Mouse (Mus musculus): ENCODE measurements around the gene Nptn. TPM values are rescaled to one million over a fixed set of nuclear protein-coding genes. Genes with fewer than 3 reads are reported as not detected.

Nptn gene
- 99.1 and 110 TPM in 2 replicates for polyA plus RNA-seq (2015; fragmentation: Nextera tagmentation; extraction: Ambion mirVana)

GRCm38 (mm10) chr9:58581958-58582540 is at the start of gene Nptn:
Gene Nptn, plus strand, starts transcription at chr9:58582240.
- peak; percentile 99 for ATAC-seq
- WGBS = under 1% methylated on average over 37 of the region's 56 CpGs
- peak within 1 kb of the TSS; percentile 91 for H3K4me3 ChIP-seq (replicated peaks)

DNA sequence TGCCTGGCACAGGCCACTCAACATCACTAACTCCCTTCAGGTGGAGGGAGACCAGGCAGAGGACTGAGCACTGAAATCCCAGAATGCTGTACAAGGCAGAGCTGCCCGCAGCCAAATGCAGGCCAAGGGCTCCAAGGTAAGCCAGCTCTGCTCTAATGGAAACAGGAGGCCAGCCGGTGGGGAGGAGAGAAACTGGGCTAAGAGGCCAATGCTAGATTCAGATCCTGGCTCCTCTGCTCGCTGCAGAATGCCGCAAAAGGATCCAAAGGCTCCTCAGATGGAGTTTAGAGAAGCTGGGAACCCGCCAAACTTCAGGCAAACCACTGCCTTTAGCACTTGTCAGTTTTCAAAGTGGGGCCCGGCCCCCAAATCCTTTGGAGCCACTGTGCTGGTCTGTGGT is 48.7 kb upstream of the Nptn start:
- no peak overlapping the region for H3K9ac ChIP-seq (replicated peaks)
- 92% methylated on average over 6 of the region's 6 CpGs for WGBS
- no peaks in the 10 kb centered on the region for H3K9me3 ChIP-seq
- H3K4me3 ChIP-seq (replicated peaks) = no peak overlapping the region
- peaks cover 42% of the 10 kb centered on the region for H3K36me3 ChIP-seq
- no peaks in the 10 kb centered on the region for H3K4me1 ChIP-seq (replicated peaks)
- no peaks in the 10 kb centered on the region for H3K27me3 ChIP-seq
- H3K4me2 ChIP-seq (replicated peaks) = no peak overlapping the region
- H3K27ac ChIP-seq = no peak overlapping the region
- no peak for ATAC-seq

More at GRCm38 (mm10) chr9:58581958-58582540, at the start of gene Nptn:
- Histone ChIP-seq H3K4me1 (replicated peaks) (peaks cover 21% of the 10 kb centered on the region), H3K9me3 (no peaks in the 10 kb centered on the region), H3K9ac (replicated peaks) (peak within 1 kb of the TSS; percentile 98), H3K27ac (peak within 1 kb of the TSS; percentile 99), H3K27me3 (no peaks in the 10 kb centered on the region), H3K36me3 (no peaks in the 10 kb centered on the region), H3K4me2 (replicated peaks) (peak within 1 kb of the TSS; percentile 80)

GRCm38 (mm10) chr9:58534766-58535165 is 47.3 kb upstream of the Nptn start:
- Histone ChIP-seq H3K4me3 (replicated peaks) (no peak overlapping the region), H3K9me3 (no peaks in the 10 kb centered on the region), H3K27ac (no peak overlapping the region), H3K27me3 (no peaks in the 10 kb centered on the region), H3K4me2 (replicated peaks) (no peak overlapping the region), H3K9ac (replicated peaks) (no peak overlapping the region), H3K4me1 (replicated peaks) (no peaks in the 10 kb centered on the region), H3K36me3 (peaks cover 36% of the 10 kb centered on the region)
- ATAC-seq = peak; percentile 25; the same call in 1 of the 2 replicates
- 37% methylated on average over 1 of the region's 1 CpGs for WGBS

DNA sequence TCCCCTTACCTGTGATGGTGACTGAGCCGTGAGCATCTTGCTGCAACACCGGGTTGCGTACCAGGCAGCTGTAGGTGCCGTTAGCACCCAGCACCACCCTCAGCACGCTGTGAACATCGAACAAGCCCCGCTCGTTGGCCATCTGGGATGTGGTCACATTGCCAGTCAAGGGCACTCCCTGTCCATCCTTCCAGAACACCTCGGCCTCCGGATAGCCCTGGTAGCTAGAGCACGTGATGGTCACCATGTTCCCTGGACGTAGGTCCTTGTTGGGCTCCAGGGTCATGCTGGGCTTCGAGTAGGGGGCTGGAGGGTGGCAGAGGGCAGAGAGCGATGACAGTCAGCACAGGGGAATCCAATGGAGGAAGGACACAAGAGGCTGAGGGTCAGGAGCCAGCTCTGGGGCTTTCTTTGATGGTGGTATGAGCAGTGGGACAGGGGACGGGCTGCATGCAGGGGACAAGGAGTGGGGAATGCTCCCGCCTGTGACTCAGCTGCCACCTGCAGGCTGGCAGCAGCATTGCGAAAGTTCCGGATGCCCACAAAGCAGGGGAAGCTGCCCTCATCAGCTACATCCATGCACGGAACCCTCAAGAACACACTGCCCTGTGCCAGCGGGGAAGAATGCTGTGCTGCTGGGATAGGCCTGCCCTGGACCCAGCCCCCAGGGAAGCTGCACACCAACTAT is 46.4 kb upstream of the Nptn start:
- Histone ChIP-seq H3K9me3 (no peaks in the 10 kb centered on the region), H3K36me3 (peaks cover 34% of the 10 kb centered on the region), H3K27me3 (no peaks in the 10 kb centered on the region), H3K4me2 (replicated peaks) (no peak overlapping the region), H3K9ac (replicated peaks) (no peak overlapping the region), H3K27ac (no peak overlapping the region), H3K4me3 (replicated peaks) (no peak overlapping the region), H3K4me1 (replicated peaks) (no peaks in the 10 kb centered on the region)
- peak; percentile 73 for ATAC-seq
- 76% methylated on average over 20 of the region's 20 CpGs for WGBS

GRCm38 (mm10) chr9:58537774-58538173 is 44.3 kb upstream of the Nptn start:
- Histone ChIP-seq H3K36me3 (peaks cover 33% of the 10 kb centered on the region), H3K4me1 (replicated peaks) (peaks cover 7% of the 10 kb centered on the region), H3K9me3 (no peaks in the 10 kb centered on the region), H3K4me3 (replicated peaks) (no peak overlapping the region), H3K27me3 (no peaks in the 10 kb centered on the region), H3K27ac (no peak overlapping the region), H3K4me2 (replicated peaks) (no peak overlapping the region), H3K9ac (replicated peaks) (no peak overlapping the region)
- 85% methylated on average over 3 of the region's 3 CpGs for WGBS
- ATAC-seq = no peak

DNA sequence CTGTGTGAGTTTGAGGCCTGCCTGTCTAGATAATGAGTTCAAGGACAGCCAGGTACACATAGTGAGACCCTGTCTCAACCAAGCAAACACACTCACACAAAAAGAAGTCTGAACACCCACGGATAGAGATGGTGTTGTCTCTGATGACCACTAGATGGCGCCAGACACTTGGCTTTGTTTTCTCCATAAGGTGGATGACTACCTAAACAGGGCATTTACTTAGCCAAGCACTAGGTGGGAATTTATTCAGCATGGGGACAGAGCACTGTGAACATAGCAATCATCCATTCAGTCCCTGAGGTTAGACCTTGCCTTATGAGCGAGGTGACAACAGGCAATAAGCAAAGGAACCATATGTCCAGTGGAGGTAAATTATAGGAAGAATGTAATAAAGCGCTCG is 42.2 kb upstream of the Nptn start:
- Histone ChIP-seq H3K4me3 (replicated peaks) (no peak overlapping the region), H3K9me3 (no peaks in the 10 kb centered on the region), H3K27me3 (no peaks in the 10 kb centered on the region), H3K4me1 (replicated peaks) (peaks cover 9% of the 10 kb centered on the region), H3K36me3 (peaks cover 27% of the 10 kb centered on the region), H3K9ac (replicated peaks) (no peak overlapping the region), H3K4me2 (replicated peaks) (no peak overlapping the region), H3K27ac (no peak overlapping the region)
- ATAC-seq = peak; percentile 51
- WGBS = 52% methylated on average over 5 of the region's 5 CpGs

DNA sequence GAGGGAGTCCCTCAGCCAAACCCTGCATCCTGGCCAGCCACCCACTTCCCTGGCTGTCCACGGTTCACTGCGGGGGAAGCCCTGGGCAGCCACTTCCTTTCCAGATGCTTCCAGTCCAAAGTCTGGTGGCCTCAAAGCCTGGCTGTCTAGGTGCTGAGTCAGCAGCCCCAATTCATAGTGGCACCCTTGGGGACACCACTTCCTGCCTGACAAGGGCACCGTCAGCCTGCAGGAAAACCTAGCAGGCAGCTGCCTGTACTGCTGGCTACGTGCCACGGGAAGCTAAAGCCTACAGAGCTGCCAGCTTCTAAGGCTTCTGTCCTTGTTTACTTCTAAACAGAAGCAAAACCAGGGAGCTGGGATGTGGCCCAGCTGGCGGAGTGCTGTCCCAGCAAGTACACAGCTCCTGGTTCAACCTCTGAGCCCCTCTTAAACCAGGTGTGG is 40.1 kb upstream of the Nptn start:
- no peak overlapping the region; the same call in 1 of the 2 replicates for H3K9ac ChIP-seq (replicated peaks)
- peak; percentile 35; the same call in 1 of the 2 replicates for ATAC-seq
- no peaks in the 10 kb centered on the region for H3K27me3 ChIP-seq
- 0 out of 2 replicates have a peak overlapping the region, but pooled peaks have one; percentile 12 for H3K27ac ChIP-seq
- H3K9me3 ChIP-seq = no peaks in the 10 kb centered on the region
- H3K4me3 ChIP-seq (replicated peaks) = no peak overlapping the region
- no peak overlapping the region for H3K4me2 ChIP-seq (replicated peaks)
- H3K36me3 ChIP-seq = peaks cover 22% of the 10 kb centered on the region
- H3K4me1 ChIP-seq (replicated peaks) = peaks cover 16% of the 10 kb centered on the region
- 74% methylated on average over 6 of the region's 6 CpGs for WGBS

DNA sequence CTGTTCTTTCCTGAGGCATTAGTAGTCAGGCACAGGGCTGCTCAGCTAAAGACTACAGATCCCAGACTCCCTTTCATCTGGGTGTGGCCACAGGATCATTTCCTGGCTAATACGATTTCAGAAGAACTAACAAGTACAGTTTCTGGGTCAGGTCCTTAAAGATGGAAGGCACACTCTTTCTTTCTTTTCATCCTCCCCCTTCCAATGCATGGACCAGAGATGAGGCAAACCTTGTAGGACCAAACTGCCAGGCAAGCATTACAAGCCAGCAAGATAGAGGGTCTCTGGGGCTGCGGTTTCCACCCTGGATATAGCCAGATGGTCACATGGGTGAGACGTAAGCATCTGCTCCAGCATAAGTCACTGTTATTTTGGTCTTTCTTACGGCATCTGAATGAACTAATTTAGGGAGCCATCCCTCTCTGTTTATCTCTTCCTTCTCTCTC is 37.1 kb upstream of the Nptn start:
- ATAC-seq = no peak
- Histone ChIP-seq H3K4me3 (replicated peaks) (no peak overlapping the region), H3K4me1 (replicated peaks) (peaks cover 39% of the 10 kb centered on the region), H3K9ac (replicated peaks) (no peak overlapping the region), H3K4me2 (replicated peaks) (no peak overlapping the region), H3K27ac (no peak overlapping the region), H3K36me3 (peaks cover 5% of the 10 kb centered on the region; the same call in 1 of the 2 replicates), H3K9me3 (no peaks in the 10 kb centered on the region), H3K27me3 (no peaks in the 10 kb centered on the region)
- 73% methylated on average over 4 of the region's 4 CpGs for WGBS

GRCm38 (mm10) chr9:58545428-58545827 is 36.6 kb upstream of the Nptn start:
- no peaks in the 10 kb centered on the region for H3K9me3 ChIP-seq
- H3K4me3 ChIP-seq (replicated peaks) = no peak overlapping the region
- H3K36me3 ChIP-seq = peaks cover 2% of the 10 kb centered on the region; the same call in 1 of the 2 replicates
- 74% methylated on average over 6 of the region's 6 CpGs for WGBS
- H3K4me2 ChIP-seq (replicated peaks) = no peak overlapping the region
- no peak for ATAC-seq
- H3K27me3 ChIP-seq = no peaks in the 10 kb centered on the region
- no peak overlapping the region for H3K27ac ChIP-seq
- H3K4me1 ChIP-seq (replicated peaks) = peaks cover 39% of the 10 kb centered on the region
- H3K9ac ChIP-seq (replicated peaks) = no peak overlapping the region; the same call in 1 of the 2 replicates

GRCm38 (mm10) chr9:58546630-58547360 is 35.2 kb upstream of the Nptn start:
- peaks cover 36% of the 10 kb centered on the region for H3K4me1 ChIP-seq (replicated peaks)
- H3K27ac ChIP-seq = no peak overlapping the region
- no peaks in the 10 kb centered on the region for H3K36me3 ChIP-seq
- no peak overlapping the region for H3K4me3 ChIP-seq (replicated peaks)
- no peaks in the 10 kb centered on the region for H3K27me3 ChIP-seq
- H3K9ac ChIP-seq (replicated peaks) = no peak overlapping the region
- 68% methylated on average over 11 of the region's 11 CpGs for WGBS
- no peaks in the 10 kb centered on the region for H3K9me3 ChIP-seq
- ATAC-seq = no peak
- H3K4me2 ChIP-seq (replicated peaks) = no peak overlapping the region

GRCm38 (mm10) chr9:58548897-58549296 is 33.1 kb upstream of the Nptn start:
- Histone ChIP-seq H3K27me3 (no peaks in the 10 kb centered on the region), H3K27ac (no peak overlapping the region), H3K36me3 (no peaks in the 10 kb centered on the region), H3K9ac (replicated peaks) (no peak overlapping the region), H3K9me3 (no peaks in the 10 kb centered on the region), H3K4me1 (replicated peaks) (peaks cover 52% of the 10 kb centered on the region), H3K4me3 (replicated peaks) (no peak overlapping the region), H3K4me2 (replicated peaks) (no peak overlapping the region)
- 54% methylated on average over 4 of the region's 4 CpGs for WGBS
- no peak for ATAC-seq

- 89% methylated on average over 3 of the region's 3 CpGs for WGBS
- no peak for ATAC-seq
- Histone ChIP-seq H3K4me3 (replicated peaks) (no peak overlapping the region), H3K27me3 (no peaks in the 10 kb centered on the region), H3K36me3 (no peaks in the 10 kb centered on the region), H3K9me3 (no peaks in the 10 kb centered on the region), H3K4me1 (replicated peaks) (peaks cover 55% of the 10 kb centered on the region), H3K9ac (replicated peaks) (0 out of 2 replicates have a peak overlapping the region, but pooled peaks have one; percentile 16), H3K4me2 (replicated peaks) (no peak overlapping the region), H3K27ac (no peak overlapping the region)
These were observed 32.3 kb upstream of the Nptn start for GRCm38 (mm10) chr9:58549694-58550093.

Data from midbrain, embryonic 13.5 days (tissue).